Mouse (Mus musculus) embryonic facial prominence, embryonic 13.5 days (tissue): Measurements from ENCODE around the gene Fam184a. TPM values are rescaled to one million over a fixed set of nuclear protein-coding genes. Genes with fewer than 3 reads are reported as not detected.

ENCODE experiments used
- ATAC-seq: fragments of 200-750 bp; cut with Nextera tagmentation; 2 replicates; pipeline ENCODE4 v1.8.0; 2017; ENCODE audit warnings: low read depth; ENCODE audit not compliant: insufficient number of reproducible peaks, insufficient read depth, low FRiP score, low TSS enrichment
- H3K27ac ChIP-seq: fragments of 300-500 bp; sonication (generic); 2 replicates; pipeline ENCODE4 v1.5.1; 2015; ENCODE audit warnings: moderate library complexity, mild to moderate bottlenecking, inconsistent platforms
- H3K27me3 ChIP-seq: fragments of 300-500 bp; sonication (generic); 2 replicates; pipeline ENCODE4 v1.6.1; 2015; ENCODE audit warnings: mild to moderate bottlenecking, inconsistent platforms
- H3K36me3 ChIP-seq: fragments of 300-500 bp; sonication (generic); 2 replicates; pipeline ENCODE4 v1.6.1; 2015; ENCODE audit warnings: mild to moderate bottlenecking, inconsistent platforms
- H3K4me1 ChIP-seq: fragments of 300-500 bp; sonication (generic); 2 replicates; pipeline ENCODE4 v1.6.1; 2015; ENCODE audit warnings: inconsistent platforms
- H3K4me2 ChIP-seq: fragments of 300-500 bp; sonication (generic); 2 replicates; pipeline ENCODE4 v1.6.1; 2015; ENCODE audit warnings: moderate library complexity, mild to moderate bottlenecking, inconsistent platforms
- H3K4me3 ChIP-seq: fragments of 300-500 bp; sonication (generic); 2 replicates; pipeline ENCODE4 v1.5.1; 2015; ENCODE audit warnings: mild to moderate bottlenecking, inconsistent platforms
- H3K9ac ChIP-seq: fragments of 300-500 bp; sonication (generic); 2 replicates; pipeline ENCODE4 v1.6.1; 2015; ENCODE audit warnings: mild to moderate bottlenecking, inconsistent platforms
- H3K9me3 ChIP-seq: fragments of 300-500 bp; sonication (generic); 2 replicates; pipeline ENCODE4 v1.6.1; 2016; ENCODE audit warnings: inconsistent platforms
- WGBS: fragments of 180-500 bp; shearing (Covaris S2); methylation state at CpG from one replicate; pipeline ENCODE4 v1.1.7; 2015; ENCODE audit warnings: mixed read lengths; 5-methylcytosine and 5-hydroxymethylcytosine counted together
- polyA plus RNA-seq: library from polyadenylated mRNA; unstranded; fragments of >200 nt; fragmentation: Nextera tagmentation; extraction: Ambion mirVana; gene quantifications from 2 replicates; pipeline ENCODE4 v1.2.1, GENCODE M21; 2015

Fam184a gene
- polyA plus RNA-seq, 1 experiment from 2014 or later, result 5.9 TPM

DNA sequence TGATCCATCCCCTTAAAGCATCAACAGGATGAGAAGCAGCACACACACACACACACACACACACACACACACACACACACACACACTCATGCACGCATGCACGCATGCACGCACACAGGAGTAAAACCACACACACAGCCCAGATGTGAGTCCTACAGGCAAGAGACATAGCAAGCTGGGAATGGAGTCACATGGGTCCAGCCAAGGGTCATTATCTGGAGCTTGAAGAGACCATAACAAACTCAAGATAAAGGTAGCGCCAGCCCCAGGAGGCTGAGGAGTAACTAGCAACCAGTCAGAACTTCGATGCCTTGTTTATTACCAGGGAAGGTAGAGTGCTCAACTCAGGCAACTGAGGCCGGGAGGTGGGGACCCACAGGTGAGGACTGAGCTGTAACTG lies 4.9 kb downstream of the Fam184a start:
- no peak overlapping the region for H3K4me3 ChIP-seq
- no peak overlapping the region for H3K9ac ChIP-seq
- H3K9me3 ChIP-seq, result no peaks in the 10 kb centered on the region
- no peak for ATAC-seq
- H3K27ac ChIP-seq, result no peak overlapping the region
- no peaks in the 10 kb centered on the region for H3K36me3 ChIP-seq
- 89% methylated on average over 6 of the region's 6 CpGs for WGBS
- H3K4me1 ChIP-seq, result peaks cover 10% of the 10 kb centered on the region; the same call in 1 of the 2 replicates
- no peak overlapping the region for H3K4me2 ChIP-seq
- H3K27me3 ChIP-seq, result peaks cover 12% of the 10 kb centered on the region; the same call in 1 of the 2 replicates

DNA sequence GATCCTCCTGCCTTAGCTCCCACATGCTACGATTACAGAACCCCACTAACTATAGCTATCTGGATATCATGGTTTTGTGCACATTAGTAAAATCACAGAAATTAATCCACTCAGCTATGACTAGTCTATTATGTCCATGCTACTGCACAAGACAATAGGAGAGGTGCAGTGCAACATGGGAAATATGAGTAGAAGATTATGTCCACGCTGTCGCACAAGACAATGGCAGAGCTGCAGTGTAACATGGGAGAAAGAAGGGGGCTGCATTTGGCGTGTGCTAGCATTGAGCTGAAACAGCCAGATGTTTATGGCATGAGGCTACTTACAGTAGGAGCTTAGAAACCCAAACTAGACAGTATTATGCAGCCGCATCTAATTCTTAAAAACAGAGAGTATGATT lies 8.0 kb downstream of the Fam184a start:
- no peaks in the 10 kb centered on the region for H3K27me3 ChIP-seq
- no peak overlapping the region for H3K9ac ChIP-seq
- H3K27ac ChIP-seq, result no peak overlapping the region
- no peaks in the 10 kb centered on the region for H3K9me3 ChIP-seq
- H3K4me1 ChIP-seq, result peaks cover 4% of the 10 kb centered on the region; the same call in 1 of the 2 replicates
- H3K4me3 ChIP-seq, result no peak overlapping the region
- H3K4me2 ChIP-seq, result no peak overlapping the region
- 72% methylated on average over 5 of the region's 5 CpGs for WGBS
- H3K36me3 ChIP-seq, result no peaks in the 10 kb centered on the region
- no peak for ATAC-seq

DNA sequence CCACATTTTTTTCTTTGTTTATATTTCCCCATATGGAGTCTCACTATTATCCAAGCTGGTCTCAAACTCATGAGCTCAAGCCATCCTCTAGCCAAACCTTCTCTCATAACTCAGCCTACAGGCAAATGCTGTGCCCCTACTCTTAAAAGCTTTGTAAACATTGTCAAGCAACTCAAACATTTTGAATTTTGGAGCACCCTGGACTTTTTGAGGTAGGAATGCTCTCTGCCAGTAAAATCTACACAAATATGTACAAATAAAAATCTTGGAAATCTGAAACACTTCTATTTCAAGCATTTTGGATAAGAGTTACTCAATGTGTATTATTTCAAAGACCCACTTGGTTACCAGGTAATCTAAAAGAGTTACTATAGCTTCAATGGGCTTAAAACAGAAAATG lies 10.9 kb downstream of the Fam184a start:
- no peaks in the 10 kb centered on the region for H3K9me3 ChIP-seq
- no peaks in the 10 kb centered on the region for H3K36me3 ChIP-seq
- no peak overlapping the region for H3K9ac ChIP-seq
- H3K4me1 ChIP-seq, result peaks cover 4% of the 10 kb centered on the region; the same call in 1 of the 2 replicates
- H3K4me3 ChIP-seq, result no peak overlapping the region
- no peaks in the 10 kb centered on the region for H3K27me3 ChIP-seq
- no peak for ATAC-seq
- H3K4me2 ChIP-seq, result no peak overlapping the region
- H3K27ac ChIP-seq, result no peak overlapping the region

DNA sequence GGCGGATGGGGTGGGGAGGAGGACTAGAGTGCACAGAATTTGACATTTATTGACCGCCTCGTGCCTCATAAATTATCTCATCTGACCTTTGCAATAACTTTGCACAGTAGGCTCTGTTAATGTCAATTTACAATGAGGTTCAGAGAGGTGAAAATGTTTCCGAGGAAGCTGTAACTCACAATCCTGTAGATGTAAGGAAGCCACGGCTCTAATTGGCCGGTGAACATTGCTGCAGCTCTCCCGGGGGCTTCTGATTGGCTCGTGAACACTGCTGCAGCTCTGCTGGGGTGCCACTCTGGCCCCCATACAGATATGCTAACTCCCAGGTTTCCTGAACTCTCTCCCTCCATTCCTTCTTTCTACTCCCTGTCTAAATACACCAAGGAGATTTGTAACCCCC lies 12.1 kb downstream of the Fam184a start:
- Histone ChIP-seq H3K36me3 (no peaks in the 10 kb centered on the region), H3K9me3 (no peaks in the 10 kb centered on the region), H3K9ac (no peak overlapping the region), H3K27me3 (no peaks in the 10 kb centered on the region), H3K4me1 (peaks cover 4% of the 10 kb centered on the region; the same call in 1 of the 2 replicates), H3K4me3 (no peak overlapping the region), H3K27ac (no peak overlapping the region), H3K4me2 (no peak overlapping the region)
- 89% methylated on average over 8 of the region's 8 CpGs for WGBS
- no peak for ATAC-seq

DNA sequence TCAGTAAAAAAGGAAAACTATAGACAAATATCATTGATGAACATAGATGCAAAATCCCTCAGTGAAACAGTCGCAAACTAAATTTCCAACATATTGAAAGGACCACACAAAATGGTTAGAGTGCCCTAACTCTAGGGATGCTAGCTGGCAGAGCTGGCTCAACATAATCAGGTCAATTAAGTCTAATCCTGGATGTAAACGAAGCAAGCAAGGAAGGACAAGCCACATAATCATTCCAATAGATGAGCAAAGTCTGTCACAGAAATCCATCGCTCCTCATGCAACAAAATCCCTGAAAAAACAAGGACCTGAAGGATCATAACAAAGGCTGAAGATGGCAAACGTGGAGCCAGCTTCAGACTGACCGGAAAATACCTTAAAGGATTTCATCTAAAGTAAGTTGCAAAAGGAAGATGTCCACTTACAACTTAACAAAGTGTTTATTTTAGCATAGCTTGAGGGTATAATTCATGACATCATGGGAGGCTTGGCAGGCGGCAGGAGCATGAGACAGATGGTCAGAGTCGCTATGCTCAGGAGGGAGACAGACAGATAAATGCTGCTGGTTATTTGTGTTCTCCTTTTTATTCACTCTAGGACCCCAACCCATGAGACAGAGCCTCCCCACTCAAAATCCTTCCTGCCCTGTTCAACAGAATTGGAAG lies 15.6 kb downstream of the Fam184a start:
- Histone ChIP-seq H3K27me3 (no peaks in the 10 kb centered on the region), H3K9ac (no peak overlapping the region), H3K36me3 (no peaks in the 10 kb centered on the region), H3K4me2 (no peak overlapping the region), H3K27ac (no peak overlapping the region), H3K4me3 (no peak overlapping the region), H3K4me1 (no peaks in the 10 kb centered on the region), H3K9me3 (no peaks in the 10 kb centered on the region)
- no peak for ATAC-seq
- 70% methylated on average over 7 of the region's 7 CpGs for WGBS

DNA sequence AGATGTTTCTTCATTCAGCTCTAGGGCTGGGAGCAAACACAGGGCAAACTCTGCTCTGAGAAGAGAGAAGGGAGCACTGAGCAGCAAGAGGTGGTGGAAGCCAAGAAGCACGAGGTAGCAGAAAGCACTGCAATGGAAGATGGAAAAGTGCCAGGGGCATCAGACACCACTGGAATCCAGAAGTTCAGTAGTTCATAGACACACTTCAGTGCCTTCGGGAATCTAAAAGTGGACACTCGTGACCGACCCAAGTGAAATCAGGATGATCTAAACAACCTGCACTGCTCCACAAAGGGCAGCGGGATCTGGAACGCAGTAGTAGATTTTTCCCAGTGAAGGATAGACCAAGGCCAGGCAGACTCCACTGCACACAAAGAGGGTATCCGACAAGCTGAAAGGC lies 18.6 kb downstream of the Fam184a start:
- H3K27me3 ChIP-seq, result no peaks in the 10 kb centered on the region
- no peak overlapping the region for H3K27ac ChIP-seq
- no peak overlapping the region for H3K9ac ChIP-seq
- WGBS, result 83% methylated on average over 7 of the region's 7 CpGs
- H3K9me3 ChIP-seq, result no peaks in the 10 kb centered on the region
- no peak overlapping the region for H3K4me2 ChIP-seq
- no peaks in the 10 kb centered on the region for H3K36me3 ChIP-seq
- H3K4me3 ChIP-seq, result no peak overlapping the region
- ATAC-seq, result no peak
- peaks cover 10% of the 10 kb centered on the region; the same call in 1 of the 2 replicates for H3K4me1 ChIP-seq

DNA sequence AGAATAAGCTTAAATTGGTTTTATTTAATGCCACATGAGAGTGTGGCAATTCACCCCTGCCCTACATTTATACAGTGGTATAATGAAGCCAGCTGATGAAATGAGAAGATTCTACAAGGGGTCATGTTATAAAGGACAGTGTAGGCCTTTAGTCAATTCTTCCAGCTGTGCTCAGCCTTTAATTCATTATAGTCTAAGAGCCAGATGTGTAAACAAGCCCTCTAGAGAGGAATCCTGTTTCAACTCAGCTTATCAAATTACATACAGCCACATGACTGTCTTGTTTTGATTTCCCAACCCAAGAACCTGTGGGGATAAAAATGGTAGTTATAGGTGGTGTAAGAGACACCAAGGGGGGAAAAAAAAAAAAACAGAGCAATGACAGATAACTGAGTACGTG lies 22.0 kb downstream of the Fam184a start:
- Histone ChIP-seq H3K27me3 (no peaks in the 10 kb centered on the region), H3K4me3 (no peak overlapping the region), H3K27ac (no peak overlapping the region), H3K36me3 (no peaks in the 10 kb centered on the region), H3K4me2 (no peak overlapping the region), H3K9ac (no peak overlapping the region), H3K9me3 (no peaks in the 10 kb centered on the region), H3K4me1 (peaks cover 10% of the 10 kb centered on the region; the same call in 1 of the 2 replicates)
- no peak for ATAC-seq
- WGBS, result 20% methylated on average over 1 of the region's 1 CpGs

DNA sequence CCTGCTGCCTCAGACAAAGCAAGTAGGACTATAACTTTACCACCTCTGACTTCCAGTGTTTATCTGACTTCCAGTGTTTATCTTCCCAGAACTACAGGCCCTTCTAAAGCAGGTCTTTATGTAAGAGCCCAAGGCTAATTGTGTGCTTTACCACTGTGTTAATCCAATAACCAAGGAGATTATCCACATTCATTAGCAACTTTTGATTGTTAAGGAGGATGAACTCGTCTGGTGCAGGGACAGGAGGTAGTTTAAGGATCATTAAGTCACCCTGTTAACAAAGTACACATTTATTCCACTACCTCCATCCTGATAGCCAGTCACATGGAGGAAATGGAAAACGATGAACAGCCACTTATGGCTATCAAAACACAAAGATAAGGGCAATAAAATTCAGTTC lies 25.6 kb downstream of the Fam184a start:
- H3K36me3 ChIP-seq, result no peaks in the 10 kb centered on the region
- no peak overlapping the region for H3K4me2 ChIP-seq
- no peak for ATAC-seq
- H3K27ac ChIP-seq, result no peak overlapping the region
- H3K4me3 ChIP-seq, result no peak overlapping the region
- 38% methylated on average over 2 of the region's 2 CpGs for WGBS
- peaks cover 10% of the 10 kb centered on the region; the same call in 1 of the 2 replicates for H3K4me1 ChIP-seq
- H3K9ac ChIP-seq, result no peak overlapping the region
- no peaks in the 10 kb centered on the region for H3K9me3 ChIP-seq
- no peaks in the 10 kb centered on the region for H3K27me3 ChIP-seq

DNA sequence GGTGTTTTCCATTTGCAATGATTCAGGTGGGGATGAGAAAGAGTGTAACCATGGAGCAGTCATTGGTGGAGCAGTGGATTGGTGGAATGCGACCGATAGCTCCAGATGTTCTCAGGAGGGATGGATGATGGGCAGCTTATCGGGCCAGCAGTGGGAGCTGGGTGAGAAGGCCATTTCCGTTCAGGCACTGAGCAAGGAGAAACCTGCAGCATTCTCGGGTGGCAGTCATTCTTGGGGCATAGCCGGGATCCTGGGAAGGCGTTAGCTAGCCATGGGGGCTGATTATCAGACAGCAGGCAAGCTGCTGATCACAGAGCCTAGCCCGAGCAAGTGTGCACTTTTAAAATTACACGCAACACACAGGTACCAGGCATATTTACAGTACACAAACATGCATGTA lies 46.4 kb downstream of the Fam184a start:
- H3K27me3 ChIP-seq, result no peaks in the 10 kb centered on the region
- H3K36me3 ChIP-seq, result no peaks in the 10 kb centered on the region
- no peak overlapping the region for H3K9ac ChIP-seq
- no peak overlapping the region for H3K4me2 ChIP-seq
- whole genome bisulfite sequencing, result 89% methylated on average over 9 of the region's 9 CpGs
- H3K9me3 ChIP-seq, result no peaks in the 10 kb centered on the region
- H3K27ac ChIP-seq, result no peak overlapping the region
- H3K4me3 ChIP-seq, result no peak overlapping the region
- no peaks in the 10 kb centered on the region for H3K4me1 ChIP-seq
- ATAC-seq, result no peak

DNA sequence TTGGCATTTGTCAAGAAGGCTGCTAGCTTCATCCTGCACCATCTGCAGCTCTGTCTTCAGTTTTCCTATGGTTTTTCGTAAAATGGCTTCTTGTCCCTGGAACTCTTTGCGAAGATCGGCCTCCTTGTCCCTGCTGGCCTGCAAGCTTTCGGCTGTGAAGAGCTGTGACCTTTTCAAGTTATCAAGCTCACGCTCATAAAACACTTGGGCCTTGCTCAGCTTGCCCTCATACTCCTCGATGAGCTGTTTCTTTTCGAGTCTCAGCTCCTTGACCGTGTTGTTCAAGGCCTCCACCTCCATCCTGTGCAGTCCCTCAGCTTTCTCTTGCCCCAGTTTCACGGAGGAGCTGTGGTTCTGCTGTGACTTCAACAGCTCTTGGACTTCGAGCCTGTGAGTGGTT lies 52.4 kb downstream of the Fam184a start:
- no peak for ATAC-seq
- Histone ChIP-seq H3K4me2 (no peak overlapping the region), H3K9ac (no peak overlapping the region), H3K36me3 (no peaks in the 10 kb centered on the region), H3K9me3 (no peaks in the 10 kb centered on the region), H3K27ac (no peak overlapping the region), H3K4me3 (no peak overlapping the region), H3K27me3 (no peaks in the 10 kb centered on the region), H3K4me1 (no peaks in the 10 kb centered on the region)
- WGBS, result 90% methylated on average over 10 of the region's 10 CpGs

DNA sequence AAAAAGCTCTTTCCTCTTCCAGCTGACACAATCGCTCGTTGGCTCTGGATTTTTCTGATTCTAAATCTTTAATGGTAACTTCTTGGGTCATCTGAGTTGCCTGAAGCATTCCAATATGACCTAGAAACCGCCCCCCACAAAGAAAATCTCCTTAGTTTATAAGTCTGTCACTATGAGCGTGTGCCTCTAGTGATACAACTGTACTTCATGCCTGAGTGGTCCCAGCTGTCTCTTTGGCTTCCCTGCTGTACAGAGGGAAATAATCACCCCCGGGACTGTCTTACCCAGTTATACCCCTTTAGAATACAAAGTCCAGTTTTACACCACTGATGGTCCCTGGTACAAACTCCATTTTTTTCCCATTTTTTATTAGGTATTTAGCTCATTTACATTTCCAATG lies 56.2 kb downstream of the Fam184a start:
- no peak overlapping the region for H3K4me3 ChIP-seq
- no peak for ATAC-seq
- H3K9ac ChIP-seq, result no peak overlapping the region
- 80% methylated on average over 5 of the region's 5 CpGs for WGBS
- H3K4me2 ChIP-seq, result no peak overlapping the region
- no peaks in the 10 kb centered on the region for H3K36me3 ChIP-seq
- H3K9me3 ChIP-seq, result no peaks in the 10 kb centered on the region
- no peaks in the 10 kb centered on the region for H3K27me3 ChIP-seq
- no peak overlapping the region for H3K27ac ChIP-seq
- H3K4me1 ChIP-seq, result no peaks in the 10 kb centered on the region

DNA sequence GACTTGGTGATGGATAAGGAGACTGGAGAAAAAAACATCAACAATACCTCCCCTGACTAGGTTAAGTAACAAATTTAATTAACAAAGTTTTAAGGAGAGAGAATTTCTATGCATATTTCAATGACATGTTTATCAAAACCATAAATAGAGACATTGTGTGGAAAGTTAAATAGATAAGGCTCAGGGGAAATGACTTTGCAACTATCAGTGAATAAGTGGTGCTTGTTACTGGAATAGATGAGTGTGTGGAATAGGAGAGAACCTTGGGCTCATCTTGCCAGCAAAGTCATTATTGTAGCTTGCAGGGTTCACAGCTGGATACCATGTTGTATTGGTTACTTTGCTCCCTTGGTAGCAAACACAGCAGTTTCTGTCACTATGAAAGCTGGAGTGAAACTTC lies 59.7 kb downstream of the Fam184a start:
- H3K36me3 ChIP-seq, result no peaks in the 10 kb centered on the region
- no peaks in the 10 kb centered on the region for H3K9me3 ChIP-seq
- H3K27ac ChIP-seq, result no peak overlapping the region
- H3K4me3 ChIP-seq, result no peak overlapping the region
- H3K9ac ChIP-seq, result no peak overlapping the region
- no peak for ATAC-seq
- no peaks in the 10 kb centered on the region for H3K4me1 ChIP-seq
- no peaks in the 10 kb centered on the region for H3K27me3 ChIP-seq
- H3K4me2 ChIP-seq, result no peak overlapping the region
